Mouse (Mus musculus): ENCODE data around the gene Zfp280d. TPM values are rescaled to one million over a fixed set of nuclear protein-coding genes. Genes with fewer than 3 reads are reported as not detected.
A peak's percentile ranks its signal among the peaks of the same experiment; 100 is the strongest.

Zfp280d gene
- 19.1 and 19.6 TPM in 2 replicates for polyA plus RNA-seq (2015; fragmentation: Nextera tagmentation; extraction: Ambion mirVana)

- DNase-seq (ENCODE audit: low spot score) (peak; percentile 98), ATAC-seq (peak; percentile 99)
- TF ChIP-seq EP300 (IDR thresholded peaks at IDR 0.05), result no peak
- H3K9me3 ChIP-seq (ENCODE audit: low read length), result no peaks in the 10 kb centered on the region
- H3K4me3 ChIP-seq (ENCODE audit: low read depth, low read length), result peak within 1 kb of the TSS; percentile 72
- under 1% methylated on average over 29 of the region's 57 CpGs for WGBS
- H3K27ac ChIP-seq (ENCODE audit: low read length), result peak within 1 kb of the TSS; percentile 99
- no peaks in the 10 kb centered on the region for H3K27me3 ChIP-seq (replicated peaks; ENCODE audit: insufficient read depth, low read length)
- peaks cover 4% of the 10 kb centered on the region; the same call in 1 of the 2 replicates for H3K4me1 ChIP-seq (ENCODE audit: insufficient read depth, low read depth, low read length)
- H3K9ac ChIP-seq (replicated peaks; ENCODE audit: low read depth), result peak within 1 kb of the TSS; percentile 96
- H3K4me2 ChIP-seq (replicated peaks; ENCODE audit: low read depth, low read length), result peak within 1 kb of the TSS; percentile 78
- H3K36me3 ChIP-seq (ENCODE audit: insufficient read depth, low read length), result no peaks in the 10 kb centered on the region
Measured at GRCm38 (mm10) chr9:72274677-72275076, at the start of gene Zfp280d. TSS of gene Zfp280d (plus strand) at chr9:72274860.

GRCm38 (mm10) chr9:72226536-72226935 is 48.1 kb upstream of the Zfp280d start:
- TF ChIP-seq EP300 (IDR thresholded peaks at IDR 0.05), result no peak
- 0 out of 2 replicates have a peak overlapping the region, but pooled peaks have one; percentile 14 for H3K4me2 ChIP-seq (replicated peaks; ENCODE audit: low read depth, low read length)
- H3K9ac ChIP-seq (replicated peaks; ENCODE audit: low read depth), result no peak overlapping the region
- no peak overlapping the region for H3K4me3 ChIP-seq (ENCODE audit: low read depth, low read length)
- H3K27me3 ChIP-seq (replicated peaks; ENCODE audit: insufficient read depth, low read length), result no peaks in the 10 kb centered on the region
- ATAC-seq (no peak), DNase-seq (ENCODE audit: low spot score) (peak; percentile 38)
- H3K4me1 ChIP-seq (ENCODE audit: insufficient read depth, low read depth, low read length), result no peaks in the 10 kb centered on the region
- no peaks in the 10 kb centered on the region for H3K9me3 ChIP-seq (ENCODE audit: low read length)
- H3K36me3 ChIP-seq (ENCODE audit: insufficient read depth, low read length), result no peaks in the 10 kb centered on the region
- no peak overlapping the region for H3K27ac ChIP-seq (ENCODE audit: low read length)
- WGBS, result 51% methylated on average over 6 of the region's 6 CpGs

GRCm38 (mm10) chr9:72252656-72253055 is 22.0 kb upstream of the Zfp280d start:
- Histone ChIP-seq H3K9ac (replicated peaks; ENCODE audit: low read depth) (no peak overlapping the region), H3K27ac (ENCODE audit: low read length) (no peak overlapping the region), H3K4me2 (replicated peaks; ENCODE audit: low read depth, low read length) (no peak overlapping the region), H3K4me3 (ENCODE audit: low read depth, low read length) (no peak overlapping the region), H3K27me3 (replicated peaks; ENCODE audit: insufficient read depth, low read length) (no peaks in the 10 kb centered on the region), H3K4me1 (ENCODE audit: insufficient read depth, low read depth, low read length) (no peaks in the 10 kb centered on the region), H3K36me3 (ENCODE audit: insufficient read depth, low read length) (no peaks in the 10 kb centered on the region), H3K9me3 (ENCODE audit: low read length) (no peaks in the 10 kb centered on the region)
- DNase-seq (ENCODE audit: low spot score), result no peak
- no peak for ATAC-seq
- WGBS, result 76% methylated on average over 1 of the region's 1 CpGs
- no peak for TF ChIP-seq CTCF (IDR thresholded peaks at IDR 0.05)
- TF ChIP-seq EP300 (IDR thresholded peaks at IDR 0.05), result no peak

DNA sequence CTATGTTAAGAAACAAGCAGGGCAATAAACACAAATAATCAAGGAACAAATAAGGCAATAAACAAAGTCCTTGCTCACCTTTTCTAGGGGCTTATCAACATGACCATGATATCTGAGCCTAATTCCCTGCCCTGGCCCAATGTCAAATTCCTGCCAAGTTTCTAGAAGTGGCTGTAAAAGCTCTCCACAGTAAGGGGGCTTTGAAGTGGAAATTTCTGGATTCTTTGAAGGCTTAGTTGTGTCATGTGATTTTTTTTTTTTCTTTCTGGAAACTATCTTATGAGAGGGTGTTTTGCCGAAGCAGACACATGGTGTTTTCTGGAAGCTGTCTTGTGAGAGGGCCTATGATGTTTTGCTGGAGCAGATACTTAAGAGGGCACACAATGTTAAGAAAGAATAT is 19.4 kb upstream of the Zfp280d start:
- WGBS, result 35% methylated on average over 1 of the region's 1 CpGs
- H3K4me1 ChIP-seq (ENCODE audit: insufficient read depth, low read depth, low read length), result no peaks in the 10 kb centered on the region
- no peak overlapping the region for H3K4me3 ChIP-seq (ENCODE audit: low read depth, low read length)
- H3K36me3 ChIP-seq (ENCODE audit: insufficient read depth, low read length), result no peaks in the 10 kb centered on the region
- TF ChIP-seq EP300 (IDR thresholded peaks at IDR 0.05) (peak; percentile 74), CTCF (IDR thresholded peaks at IDR 0.05) (no peak)
- no peak overlapping the region for H3K9ac ChIP-seq (replicated peaks; ENCODE audit: low read depth)
- no peak overlapping the region for H3K4me2 ChIP-seq (replicated peaks; ENCODE audit: low read depth, low read length)
- no peaks in the 10 kb centered on the region for H3K9me3 ChIP-seq (ENCODE audit: low read length)
- no peak overlapping the region for H3K27ac ChIP-seq (ENCODE audit: low read length)
- ATAC-seq, result peak; percentile 44
- DNase-seq (ENCODE audit: low spot score), result peak; percentile 49
- H3K27me3 ChIP-seq (replicated peaks; ENCODE audit: insufficient read depth, low read length), result no peaks in the 10 kb centered on the region

DNA sequence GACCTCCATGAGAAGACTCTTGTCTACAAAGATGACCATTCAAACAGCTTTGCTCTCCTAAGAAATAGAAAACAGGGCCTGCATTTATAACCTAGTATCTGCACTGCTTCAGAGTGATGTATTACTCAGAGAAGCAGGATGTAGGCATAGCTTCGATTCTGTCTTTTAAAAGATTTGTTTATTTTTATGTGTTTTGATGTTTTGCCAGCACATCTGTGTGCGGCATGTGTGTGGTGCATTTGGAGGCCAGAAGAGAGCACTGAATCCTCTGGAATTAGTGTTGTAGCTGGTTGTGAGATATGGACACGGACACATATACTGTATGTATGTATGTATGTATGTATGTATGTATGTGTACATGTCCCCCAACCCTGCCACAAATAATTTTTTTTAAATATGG is 18.0 kb upstream of the Zfp280d start:
- no peaks in the 10 kb centered on the region for H3K9me3 ChIP-seq (ENCODE audit: low read length)
- H3K27ac ChIP-seq (ENCODE audit: low read length), result no peak overlapping the region
- H3K36me3 ChIP-seq (ENCODE audit: insufficient read depth, low read length), result no peaks in the 10 kb centered on the region
- no peak for TF ChIP-seq CTCF (IDR thresholded peaks at IDR 0.05)
- no peak for TF ChIP-seq EP300 (IDR thresholded peaks at IDR 0.05)
- DNase-seq (ENCODE audit: low spot score) (no peak), ATAC-seq (no peak)
- H3K4me2 ChIP-seq (replicated peaks; ENCODE audit: low read depth, low read length), result no peak overlapping the region
- no peaks in the 10 kb centered on the region for H3K27me3 ChIP-seq (replicated peaks; ENCODE audit: insufficient read depth, low read length)
- 0 out of 2 replicates have a peak, but pooled peaks cover 2% of the 10 kb centered on the region for H3K4me1 ChIP-seq (ENCODE audit: insufficient read depth, low read depth, low read length)
- WGBS, result 47% methylated on average over 3 of the region's 3 CpGs
- no peak overlapping the region for H3K4me3 ChIP-seq (ENCODE audit: low read depth, low read length)
- no peak overlapping the region for H3K9ac ChIP-seq (replicated peaks; ENCODE audit: low read depth)

DNA sequence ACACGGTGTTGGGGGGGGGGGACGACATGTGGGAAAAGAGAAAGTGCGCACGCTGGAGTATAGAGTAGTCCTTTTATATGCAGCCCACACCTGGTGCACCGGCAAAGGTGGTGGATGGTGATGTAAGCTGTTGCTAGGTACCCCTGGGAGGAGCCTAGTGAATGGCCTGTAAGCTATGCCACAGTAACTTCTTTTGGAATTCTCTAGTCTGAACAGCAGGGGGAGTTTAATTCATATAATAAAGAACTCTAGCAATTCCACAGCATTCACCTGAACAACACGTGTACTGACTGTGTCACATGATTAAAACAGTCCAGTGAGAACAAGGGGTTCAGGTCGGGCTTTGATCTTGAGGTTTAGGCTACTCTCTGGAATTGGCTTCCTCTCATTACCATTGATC is 14.3 kb upstream of the Zfp280d start:
- Histone ChIP-seq H3K27ac (ENCODE audit: low read length) (no peak overlapping the region), H3K27me3 (replicated peaks; ENCODE audit: insufficient read depth, low read length) (no peaks in the 10 kb centered on the region), H3K4me3 (ENCODE audit: low read depth, low read length) (no peak overlapping the region), H3K4me1 (ENCODE audit: insufficient read depth, low read depth, low read length) (0 out of 2 replicates have a peak, but pooled peaks cover 2% of the 10 kb centered on the region), H3K36me3 (ENCODE audit: insufficient read depth, low read length) (no peaks in the 10 kb centered on the region), H3K9ac (replicated peaks; ENCODE audit: low read depth) (no peak overlapping the region), H3K9me3 (ENCODE audit: low read length) (no peaks in the 10 kb centered on the region), H3K4me2 (replicated peaks; ENCODE audit: low read depth, low read length) (no peak overlapping the region)
- TF ChIP-seq EP300 (IDR thresholded peaks at IDR 0.05) (no peak), CTCF (IDR thresholded peaks at IDR 0.05) (peak; percentile 60)
- ATAC-seq (peak; percentile 93), DNase-seq (ENCODE audit: low spot score) (peak; percentile 95)
- WGBS, result 15% methylated on average over 5 of the region's 7 CpGs

DNA sequence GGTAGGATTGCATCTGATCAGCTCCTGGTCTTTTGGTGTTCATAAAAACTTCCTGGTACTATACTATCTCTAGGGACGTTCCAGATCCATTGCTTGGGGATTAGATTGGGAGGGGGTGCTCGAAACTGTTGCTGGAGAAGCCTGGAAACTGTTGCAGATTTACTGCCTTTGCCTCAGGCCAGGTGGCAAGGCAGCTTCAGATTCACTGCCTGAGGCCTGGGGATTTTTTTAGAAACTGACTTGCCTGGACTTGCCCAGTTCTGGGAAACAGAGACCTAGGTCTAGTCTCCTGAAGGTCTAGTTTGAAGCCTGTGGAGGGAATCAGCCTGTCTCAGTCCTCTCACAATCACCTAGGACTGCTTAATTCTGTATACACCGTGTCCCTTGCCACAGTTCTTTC is 9.8 kb upstream of the Zfp280d start:
- Histone ChIP-seq H3K27me3 (replicated peaks; ENCODE audit: insufficient read depth, low read length) (no peaks in the 10 kb centered on the region), H3K36me3 (ENCODE audit: insufficient read depth, low read length) (no peaks in the 10 kb centered on the region), H3K4me3 (ENCODE audit: low read depth, low read length) (no peak overlapping the region), H3K4me2 (replicated peaks; ENCODE audit: low read depth, low read length) (no peak overlapping the region), H3K4me1 (ENCODE audit: insufficient read depth, low read depth, low read length) (0 out of 2 replicates have a peak, but pooled peaks cover 2% of the 10 kb centered on the region), H3K9ac (replicated peaks; ENCODE audit: low read depth) (no peak overlapping the region), H3K9me3 (ENCODE audit: low read length) (no peaks in the 10 kb centered on the region), H3K27ac (ENCODE audit: low read length) (no peak overlapping the region)
- WGBS, result 85% methylated on average over 3 of the region's 3 CpGs
- no peak for TF ChIP-seq EP300 (IDR thresholded peaks at IDR 0.05)
- TF ChIP-seq CTCF (IDR thresholded peaks at IDR 0.05), result no peak
- ATAC-seq, result no peak
- DNase-seq (ENCODE audit: low spot score), result no peak

All from lung, postnatal 0 days (tissue).